Mouse (Mus musculus) limb, embryonic 11.5 days (tissue): ENCODE data around the gene Cyp2d11. TPM values are rescaled to one million over a fixed set of nuclear protein-coding genes. Genes with fewer than 3 reads are reported as not detected.
"Not testable (repeated sequence)": the region's sequence is repeated elsewhere in the genome, so short reads cannot be mapped to it uniquely, and the experiment has no call there.

Source experiments
- ATAC-seq: fragments of 200-750 bp; cut with Nextera tagmentation; 2 replicates; pipeline ENCODE4 v1.8.0; 2017; ENCODE audit warnings: low read depth; ENCODE audit not compliant: insufficient number of reproducible peaks, low FRiP score, low TSS enrichment
- DNase-seq: peaks from one replicate; pipeline ENCODE4 v3.0.0-alpha.2; 2015; ENCODE audit warnings: low spot score
- H3K27ac ChIP-seq: fragments of 300-500 bp; sonication (generic); replicated peaks from 2 replicates; pipeline ENCODE4 v1.5.1; 2014; ENCODE audit warnings: low read depth, mild to moderate bottlenecking, low read length
- H3K27me3 ChIP-seq: fragments of 300-500 bp; sonication (generic); 2 replicates; pipeline ENCODE4 v1.6.1; 2014; ENCODE audit warnings: mild to moderate bottlenecking, low read length, mixed read lengths; ENCODE audit not compliant: control insufficient read depth, insufficient read depth
- H3K36me3 ChIP-seq: fragments of 300-500 bp; sonication (generic); 2 replicates; pipeline ENCODE4 v1.6.1; 2014; ENCODE audit warnings: mild to moderate bottlenecking, low read length, moderate library complexity, mixed read lengths; ENCODE audit not compliant: control insufficient read depth, insufficient read depth
- H3K4me1 ChIP-seq: fragments of 300-500 bp; sonication (generic); 2 replicates; pipeline ENCODE4 v1.6.1; 2014; ENCODE audit warnings: low read length, mixed read lengths; ENCODE audit not compliant: control insufficient read depth, insufficient read depth
- H3K4me2 ChIP-seq: fragments of 300-500 bp; sonication (generic); 2 replicates; pipeline ENCODE4 v1.6.1; 2014; ENCODE audit warnings: low read depth, mild to moderate bottlenecking, moderate library complexity; ENCODE audit not compliant: severe bottlenecking
- H3K4me3 ChIP-seq: fragments of 300-500 bp; sonication (generic); 2 replicates; pipeline ENCODE4 v1.5.1; 2014; ENCODE audit warnings: low read depth, low read length
- H3K9ac ChIP-seq: fragments of 300-500 bp; sonication (generic); 2 replicates; pipeline ENCODE4 v1.6.1; 2014; ENCODE audit warnings: mild to moderate bottlenecking, low read length
- H3K9me3 ChIP-seq: fragments of 300-500 bp; sonication (generic); 2 replicates; pipeline ENCODE4 v1.6.1; 2016; ENCODE audit warnings: low read length; ENCODE audit not compliant: control insufficient read depth
- WGBS: fragments of 180-500 bp; shearing (Covaris S2); extraction: QIAGEN DNeasy Blood & Tissue Kit; methylation state at CpG from one replicate; pipeline ENCODE4 v1.1.7; 2014; 5-methylcytosine and 5-hydroxymethylcytosine counted together
- polyA plus RNA-seq: library from polyadenylated mRNA; unstranded; fragments of >200 nt; fragmentation: Nextera tagmentation; extraction: Ambion mirVana; gene quantifications from 2 replicates; pipeline ENCODE4 v1.2.1, GENCODE M21; 2014

Gene Cyp2d11
- not detected in 2 replicates for polyA plus RNA-seq

- not testable (repeated sequence) for H3K27me3 ChIP-seq, H3K4me2 ChIP-seq, H3K9me3 ChIP-seq, H3K4me3 ChIP-seq, DNase-seq, ATAC-seq, H3K9ac ChIP-seq, H3K36me3 ChIP-seq, H3K27ac ChIP-seq, H3K4me1 ChIP-seq
- 92% methylated on average over 2 of the region's 2 CpGs for WGBS
Measured at GRCm38 (mm10) chr15:82393922-82394321, at the start of gene Cyp2d11. Gene Cyp2d11 (minus strand): TSS chr15:82394022.

DNA sequence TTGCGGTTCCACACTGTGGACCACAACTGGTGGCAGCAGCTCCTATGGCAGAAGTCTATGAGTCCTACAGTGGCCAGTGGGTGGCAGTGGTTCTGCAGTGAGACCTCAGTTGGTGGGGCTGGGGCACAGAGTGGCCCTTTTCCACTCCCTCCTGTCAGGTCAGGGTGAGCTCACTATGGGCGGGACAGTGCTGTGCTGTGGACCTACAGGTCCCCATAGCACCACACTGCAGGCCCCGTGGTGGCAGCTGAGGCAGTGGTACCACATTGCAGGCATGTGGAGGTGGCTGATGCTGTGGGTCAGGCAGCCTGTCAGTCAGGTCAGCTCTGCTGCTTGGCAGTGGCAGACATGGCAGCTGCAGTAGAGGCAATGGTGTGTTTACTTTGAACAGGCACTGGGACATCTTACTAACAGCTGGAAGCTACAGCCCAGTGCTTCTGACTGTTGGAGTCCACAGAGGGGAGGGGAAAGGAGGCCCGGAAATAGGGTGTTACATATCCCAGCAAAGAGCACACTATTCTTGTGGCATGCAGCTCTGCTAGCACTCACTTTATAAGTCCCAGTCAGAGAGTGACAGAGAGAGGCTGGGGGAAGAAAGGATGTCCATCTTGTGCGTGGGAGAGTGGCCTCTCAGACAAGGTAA is 44.3 kb upstream of the Cyp2d11 start:
- 74% methylated on average over 5 of the region's 5 CpGs for WGBS
- H3K9ac ChIP-seq: no peak overlapping the region
- no peak overlapping the region for H3K27ac ChIP-seq

DNA sequence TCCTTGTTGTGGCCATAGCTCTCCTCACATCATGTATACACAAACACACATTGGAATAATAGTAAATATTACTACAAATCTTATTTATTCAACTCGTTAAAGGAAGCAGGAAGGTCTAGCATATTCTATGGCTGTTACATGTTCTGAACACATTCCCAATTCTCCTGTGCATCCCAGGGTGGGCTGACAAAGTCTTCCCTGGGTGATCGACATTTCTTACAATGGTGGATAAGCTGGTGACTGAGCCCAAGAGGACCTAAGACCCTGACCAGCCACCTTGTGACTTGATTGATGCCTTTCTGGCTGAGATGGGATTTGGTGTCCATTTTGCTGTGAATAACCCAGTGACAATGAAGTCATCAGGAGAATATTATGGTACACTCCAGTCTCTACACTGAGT is 41.8 kb upstream of the Cyp2d11 start:
- DNase-seq (no peak), ATAC-seq (no peak)
- Histone ChIP-seq H3K9me3 (no peaks in the 10 kb centered on the region; the same call in 1 of the 2 replicates), H3K36me3 (no peaks in the 10 kb centered on the region), H3K4me1 (no peaks in the 10 kb centered on the region), H3K27me3 (no peaks in the 10 kb centered on the region), H3K9ac (no peak overlapping the region), H3K4me3 (no peak overlapping the region), H3K27ac (no peak overlapping the region), H3K4me2 (no peak overlapping the region)
- 84% methylated on average over 2 of the region's 2 CpGs for WGBS

More for the DNA sequence above, 44.3 kb upstream of the Cyp2d11 start:
- no peak for DNase-seq
- H3K36me3 ChIP-seq: no peaks in the 10 kb centered on the region
- ATAC-seq: no peak
- no peaks in the 10 kb centered on the region for H3K4me1 ChIP-seq
- H3K27me3 ChIP-seq: no peaks in the 10 kb centered on the region
- no peak overlapping the region for H3K4me3 ChIP-seq
- H3K4me2 ChIP-seq: no peak overlapping the region
- H3K9me3 ChIP-seq: no peaks in the 10 kb centered on the region; the same call in 1 of the 2 replicates

DNA sequence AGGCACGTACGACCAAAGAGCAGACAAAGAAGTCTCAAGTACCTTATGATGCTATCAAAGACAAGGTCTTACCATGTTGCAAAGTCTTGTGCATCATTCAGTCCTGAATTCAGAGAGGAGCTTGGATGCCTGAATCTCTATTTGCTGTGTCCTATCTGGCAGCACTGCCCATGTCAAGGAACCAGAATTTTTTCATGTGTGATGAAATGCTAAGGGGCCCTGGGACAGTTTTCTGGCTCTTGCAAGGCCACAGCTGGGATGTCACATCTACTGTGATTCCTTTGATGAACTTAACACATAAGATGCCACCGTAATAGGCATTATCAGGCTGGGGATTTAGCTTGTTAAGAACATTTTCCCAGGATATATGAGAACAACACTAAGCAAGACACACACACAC is 41.2 kb upstream of the Cyp2d11 start:
- H3K4me1 ChIP-seq: no peaks in the 10 kb centered on the region
- no peak for ATAC-seq
- H3K27ac ChIP-seq: no peak overlapping the region
- H3K9ac ChIP-seq: no peak overlapping the region
- H3K4me2 ChIP-seq: no peak overlapping the region
- H3K4me3 ChIP-seq: no peak overlapping the region
- no peaks in the 10 kb centered on the region for H3K36me3 ChIP-seq
- no peak for DNase-seq
- H3K9me3 ChIP-seq: no peaks in the 10 kb centered on the region; the same call in 1 of the 2 replicates
- no peaks in the 10 kb centered on the region for H3K27me3 ChIP-seq
- 86% methylated on average over 3 of the region's 3 CpGs for WGBS

DNA sequence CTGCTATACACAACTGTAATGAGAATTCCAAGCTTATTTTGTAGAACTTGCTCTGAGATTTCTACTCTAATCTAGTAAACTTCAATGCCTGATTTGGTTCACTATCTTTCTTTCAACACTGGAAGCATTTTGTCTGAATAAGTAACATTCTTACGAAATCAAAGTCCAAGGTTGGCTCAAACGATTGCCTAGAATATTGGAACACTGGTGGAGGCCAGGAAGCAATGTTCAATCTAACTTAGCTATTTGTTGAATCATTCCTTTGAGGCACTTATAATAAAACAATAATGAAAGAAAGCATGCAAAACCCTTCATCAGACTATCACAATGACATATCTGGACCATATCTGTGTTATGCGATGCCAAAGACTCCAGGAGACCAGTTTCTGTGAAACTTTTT is 40.7 kb upstream of the Cyp2d11 start:
- Histone ChIP-seq H3K27ac (no peak overlapping the region), H3K4me3 (no peak overlapping the region), H3K4me2 (no peak overlapping the region), H3K27me3 (no peaks in the 10 kb centered on the region), H3K9me3 (no peaks in the 10 kb centered on the region; the same call in 1 of the 2 replicates), H3K4me1 (no peaks in the 10 kb centered on the region), H3K36me3 (no peaks in the 10 kb centered on the region), H3K9ac (no peak overlapping the region)
- 88% methylated on average over 3 of the region's 3 CpGs for WGBS
- ATAC-seq: no peak
- no peak for DNase-seq

- no peaks in the 10 kb centered on the region for H3K4me1 ChIP-seq
- H3K4me3 ChIP-seq: no peak overlapping the region
- no peak for DNase-seq
- H3K27me3 ChIP-seq: no peaks in the 10 kb centered on the region
- H3K9ac ChIP-seq: no peak overlapping the region
- no peak overlapping the region for H3K4me2 ChIP-seq
- no peaks in the 10 kb centered on the region; the same call in 1 of the 2 replicates for H3K9me3 ChIP-seq
- no peak overlapping the region for H3K27ac ChIP-seq
- WGBS: 95% methylated on average over 3 of the region's 3 CpGs
- ATAC-seq: no peak
- H3K36me3 ChIP-seq: no peaks in the 10 kb centered on the region
Measured at GRCm38 (mm10) chr15:82433621-82434020, 39.8 kb upstream of the Cyp2d11 start.

DNA sequence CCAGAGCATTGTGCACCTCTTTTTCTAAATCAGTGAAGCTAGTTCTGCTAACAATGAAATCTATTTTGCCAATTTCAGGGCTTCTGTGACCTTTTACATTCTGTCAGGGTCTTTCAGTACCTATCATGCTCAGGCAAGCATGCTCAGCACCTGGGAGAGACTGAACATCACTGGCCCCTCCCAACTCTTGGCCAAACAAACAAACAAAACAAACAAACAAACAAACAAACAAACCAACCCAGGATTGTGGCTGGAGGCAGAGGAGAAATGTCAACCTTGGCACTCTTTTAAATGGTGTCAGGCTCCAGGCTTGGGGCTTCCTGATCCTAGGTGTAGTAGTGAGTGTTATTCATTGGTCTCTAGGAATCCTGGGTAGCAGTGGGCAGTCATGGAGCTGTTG is 39.3 kb upstream of the Cyp2d11 start, which contains the start of gene Cyp2d9:
Gene Cyp2d9 (plus strand): TSS at position 301 of the 400 bp plus-strand sequence.
- no peak within 1 kb of the TSS for H3K4me2 ChIP-seq
- H3K4me3 ChIP-seq: no peak within 1 kb of the TSS
- H3K27me3 ChIP-seq: no peaks in the 10 kb centered on the region
- no peaks in the 10 kb centered on the region for H3K36me3 ChIP-seq
- H3K9me3 ChIP-seq: no peaks in the 10 kb centered on the region; the same call in 1 of the 2 replicates
- H3K27ac ChIP-seq: no peak within 1 kb of the TSS
- no peaks in the 10 kb centered on the region for H3K4me1 ChIP-seq
- no peak for ATAC-seq
- no peak within 1 kb of the TSS for H3K9ac ChIP-seq
- no peak for DNase-seq

DNA sequence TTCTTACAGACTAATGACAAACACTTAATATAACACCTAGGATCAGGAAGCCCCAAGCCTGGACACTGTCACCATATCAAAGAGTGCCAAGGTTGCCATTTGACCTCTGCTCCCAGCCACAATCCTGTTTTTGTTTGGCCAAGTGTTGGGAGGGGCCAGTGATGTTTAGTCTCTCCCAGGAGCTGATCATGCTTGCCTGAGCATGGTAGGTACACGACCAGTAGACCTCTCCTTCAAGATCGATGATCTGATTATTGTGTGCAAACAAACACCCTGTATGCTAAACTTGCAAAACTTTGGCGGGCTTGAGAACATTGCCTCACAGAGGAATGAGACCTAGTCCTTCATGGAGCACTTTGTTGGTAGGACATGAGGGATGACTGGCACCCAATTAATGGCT is 29.6 kb upstream of the Cyp2d11 start:
- ATAC-seq (no peak), DNase-seq (no peak)
- WGBS: 76% methylated on average over 3 of the region's 3 CpGs
- Histone ChIP-seq H3K9ac (no peak overlapping the region), H3K27ac (no peak overlapping the region), H3K36me3 (no peaks in the 10 kb centered on the region), H3K27me3 (no peaks in the 10 kb centered on the region), H3K4me2 (no peak overlapping the region), H3K4me3 (no peak overlapping the region), H3K4me1 (no peaks in the 10 kb centered on the region), H3K9me3 (no peaks in the 10 kb centered on the region)

- Histone ChIP-seq H3K27ac (no peak overlapping the region), H3K4me2 (no peak overlapping the region), H3K27me3 (no peaks in the 10 kb centered on the region), H3K9me3 (no peaks in the 10 kb centered on the region), H3K4me1 (no peaks in the 10 kb centered on the region), H3K9ac (no peak overlapping the region), H3K4me3 (no peak overlapping the region), H3K36me3 (no peaks in the 10 kb centered on the region)
- DNase-seq: no peak
- WGBS: 84% methylated on average over 4 of the region's 4 CpGs
- no peak for ATAC-seq
Measured at GRCm38 (mm10) chr15:82422935-82423334, 29.1 kb upstream of the Cyp2d11 start.
